Mouse (Mus musculus) erythroblast, embryonic 14.5 days (primary cell): ENCODE data around the gene Lipo4. TPM values are rescaled to one million over a fixed set of nuclear protein-coding genes. Genes with fewer than 3 reads are reported as not detected.
"Not testable (repeated sequence)": the region's sequence is repeated elsewhere in the genome, so short reads cannot be mapped to it uniquely, and the experiment has no call there.

ENCODE experiments used
- H3K27me3 ChIP-seq: 2 replicates; pipeline ENCODE4 v1.6.1; 2012; ENCODE audit warnings: inconsistent platforms; ENCODE audit not compliant: control insufficient read depth
- H3K36me3 ChIP-seq: 2 replicates; pipeline ENCODE4 v1.6.1; 2012; ENCODE audit warnings: mild to moderate bottlenecking, inconsistent platforms; ENCODE audit not compliant: control insufficient read depth
- H3K4me1 ChIP-seq: 2 replicates; pipeline ENCODE4 v1.6.1; 2012; ENCODE audit warnings: inconsistent platforms; ENCODE audit not compliant: control insufficient read depth
- H3K4me3 ChIP-seq: replicated peaks from 2 replicates; pipeline ENCODE3; 2012; ENCODE audit warnings: moderate library complexity, mild to moderate bottlenecking, inconsistent platforms
- H3K9me3 ChIP-seq: 2 replicates; pipeline ENCODE4 v1.6.1; 2012; ENCODE audit warnings: low read length, inconsistent platforms, mixed read lengths; ENCODE audit not compliant: control insufficient read depth
- GATA1 ChIP-seq: IDR thresholded peaks from 2 replicates; pipeline ENCODE4 v1.6.1; 2012; ENCODE audit warnings: low read length, inconsistent platforms, mixed read lengths
- TAL1 ChIP-seq: IDR thresholded peaks from 3 replicates; pipeline ENCODE4 v1.6.1; 2012; ENCODE audit warnings: low read length, inconsistent platforms, mixed read lengths
- polyA plus RNA-seq: library from polyadenylated mRNA; stranded (reverse); fragments of >175 nt; gene quantifications from 2 replicates; pipeline ENCODE4 v1.2.3, GENCODE M21; 2012

Lipo4 gene
- polyA plus RNA-seq, result not detected in 2 replicates

DNA sequence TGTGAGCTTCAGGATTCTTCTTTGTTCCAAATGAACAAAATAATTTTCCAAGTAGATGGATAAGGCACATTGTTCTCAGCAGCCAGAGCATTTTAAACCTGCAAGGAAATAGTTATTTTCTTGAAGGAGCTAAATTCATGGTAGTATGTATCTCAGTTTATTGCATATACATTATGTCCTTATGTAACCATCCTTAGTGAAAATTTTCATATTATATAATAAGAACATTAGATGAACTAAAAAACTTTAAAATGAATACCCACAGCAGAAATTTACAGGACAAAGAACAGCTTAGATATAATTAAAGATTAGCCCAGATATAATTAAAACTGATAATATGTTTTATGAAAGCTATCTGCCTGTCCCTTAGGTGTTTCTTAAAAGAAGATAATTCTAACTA, at the start of gene Lipo4:
Gene Lipo4, minus strand, starts transcription at position 101 of the 400 bp plus-strand sequence.
- no peaks in the 10 kb centered on the region for H3K36me3 ChIP-seq
- H3K27me3 ChIP-seq, result no peaks in the 10 kb centered on the region
- H3K9me3 ChIP-seq, result no peaks in the 10 kb centered on the region
- no peaks in the 10 kb centered on the region for H3K4me1 ChIP-seq
- TF ChIP-seq TAL1, result no peak
- no peak for TF ChIP-seq GATA1
- H3K4me3 ChIP-seq, result no peak within 1 kb of the TSS

DNA sequence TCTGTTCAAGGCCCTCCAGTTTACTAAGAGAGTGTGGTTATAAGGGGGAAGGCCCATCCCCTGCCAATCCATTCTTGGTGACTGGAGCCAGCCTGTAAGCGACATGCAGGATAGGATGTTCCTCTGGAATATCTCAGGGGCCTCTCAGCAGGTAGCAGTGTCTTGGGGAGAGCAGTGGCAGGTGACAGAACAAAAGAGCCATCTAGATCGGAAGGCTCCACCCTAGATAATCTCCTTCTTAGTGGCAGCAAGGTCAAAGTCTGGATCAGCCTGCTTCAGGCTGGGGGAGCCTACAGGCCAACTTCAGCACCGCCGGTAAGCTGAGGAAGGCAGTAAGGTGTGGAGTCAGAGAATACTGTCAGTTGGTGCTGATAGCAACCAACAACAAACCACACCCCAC, 61.2 kb downstream of the Lipo4 start:
- not testable (repeated sequence) for H3K9me3 ChIP-seq, H3K4me1 ChIP-seq, H3K36me3 ChIP-seq, H3K27me3 ChIP-seq, H3K4me3 ChIP-seq

- TF ChIP-seq TAL1 (no peak), GATA1 (no peak)
- H3K4me1 ChIP-seq, result no peaks in the 10 kb centered on the region
- H3K27me3 ChIP-seq, result no peaks in the 10 kb centered on the region
- H3K9me3 ChIP-seq, result peaks cover 7% of the 10 kb centered on the region
- no peaks in the 10 kb centered on the region for H3K36me3 ChIP-seq
- no peak overlapping the region for H3K4me3 ChIP-seq
Measured at GRCm38 (mm10) chr19:33453725-33454124, 63.9 kb downstream of the Lipo4 start.

Other genes starting within 250 kb of the Lipo4 start
- gene Rnls, start 125.5 kb downstream of the Lipo4 start, polyA plus RNA-seq, result 0.03 TPM in 1 of 2 replicates, not detected in the other
- gene Gm8978, start 107.5 kb upstream of the Lipo4 start, polyA plus RNA-seq, result not detected in 2 replicates
- not detected in 2 replicates for gene Lipo2, start 233.6 kb upstream of the Lipo4 start, polyA plus RNA-seq
- 0.01 and 0.02 TPM in 2 replicates for gene Lipo3, start 244.2 kb upstream of the Lipo4 start, polyA plus RNA-seq